Mouse (Mus musculus) adrenal gland, adult 8-10 months (tissue): ENCODE measurements around the gene Aff3. TPM values are rescaled to one million over a fixed set of nuclear protein-coding genes. Genes with fewer than 3 reads are reported as not detected.
A peak's percentile ranks its signal among the peaks of the same experiment; 100 is the strongest.

Source experiments
- DNase-seq: peaks from one replicate; pipeline ENCODE4 v3.0.0; 2022
- total RNA-seq, 4 experiments: library from RNA; stranded (reverse); gene quantifications; 2 replicates each; pipeline ENCODE4 v1.2.4; 2022

Gene Aff3
- total RNA-seq, 4 experiments from 2014 or later, result 3.0 to 5.3 (median 4.0) TPM

GRCm38 (mm10) chr1:38268246-38269042 is 396.3 kb downstream of the Aff3 start:
- DNase-seq, result no peak

- DNase-seq, result no peak
Measured at GRCm38 (mm10) chr1:38263251-38263650, 401.5 kb downstream of the Aff3 start.

DNA sequence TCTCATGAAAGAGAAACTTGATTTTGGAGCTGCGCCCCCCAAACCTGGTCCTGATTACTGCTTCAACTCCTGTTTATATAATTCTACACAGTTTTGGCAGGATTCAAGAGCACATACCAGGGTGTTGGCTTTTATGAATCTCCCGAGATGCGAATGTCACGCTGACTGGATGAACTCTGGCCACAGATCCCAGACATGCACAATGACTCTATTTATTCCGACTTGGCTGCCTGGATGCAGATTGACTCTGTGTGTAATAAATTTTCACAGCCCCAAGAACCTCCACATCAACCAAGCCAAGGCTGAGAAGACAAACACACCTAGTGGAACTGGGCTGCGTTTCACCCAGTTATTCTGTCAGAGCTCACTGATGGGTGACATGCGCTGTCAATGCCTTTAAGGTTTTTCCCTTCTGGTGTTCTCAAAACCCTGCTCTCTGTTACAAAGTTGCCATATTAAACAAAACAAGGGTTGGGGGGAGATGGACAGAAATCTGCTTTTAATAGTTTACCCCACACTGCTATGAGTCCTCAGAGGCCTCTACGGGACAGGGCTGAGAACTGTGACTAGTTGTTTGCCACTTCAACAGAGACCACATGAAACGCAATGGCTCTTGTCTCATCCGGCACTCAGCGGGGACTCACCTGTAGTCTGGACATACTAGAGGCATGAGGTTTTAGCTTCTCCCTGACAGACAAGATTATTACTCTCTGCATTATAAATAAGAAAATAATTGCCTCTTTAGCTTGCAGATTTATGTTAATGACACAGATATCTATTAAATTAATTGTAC is 402.2 kb downstream of the Aff3 start:
- DNase-seq, result no peak

GRCm38 (mm10) chr1:38261076-38261475 is 403.7 kb downstream of the Aff3 start:
- DNase-seq, result no peak

- DNase-seq, result no peak
Measured at GRCm38 (mm10) chr1:38259541-38260338, 405.0 kb downstream of the Aff3 start.

DNA sequence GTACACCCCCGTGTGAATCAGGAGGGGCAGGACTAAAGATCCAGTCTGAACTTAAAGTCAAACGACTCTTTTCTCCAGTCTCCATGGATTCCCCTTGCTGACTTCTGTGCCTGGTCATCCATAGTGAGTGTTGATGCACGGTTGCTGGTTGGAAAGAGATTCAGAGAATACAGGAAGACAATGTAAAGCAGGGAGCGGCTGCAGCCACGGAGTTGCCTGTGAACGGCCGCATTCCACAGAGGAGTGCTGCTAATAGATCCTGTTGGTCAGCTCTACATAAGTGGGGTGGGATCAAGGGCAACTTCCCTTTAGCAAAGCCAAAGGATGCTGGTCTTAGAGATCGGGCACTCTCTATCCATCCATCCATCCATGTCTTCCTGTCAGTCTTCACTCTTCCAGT is 410.3 kb downstream of the Aff3 start:
- no peak for DNase-seq

- DNase-seq, result no peak
Measured at GRCm38 (mm10) chr1:38252766-38253079, 412.0 kb downstream of the Aff3 start.

- no peak for DNase-seq
Measured at GRCm38 (mm10) chr1:38252031-38252765, 412.6 kb downstream of the Aff3 start.

GRCm38 (mm10) chr1:38251448-38251847 is 413.3 kb downstream of the Aff3 start:
- DNase-seq, result no peak

- no peak for DNase-seq
Measured at GRCm38 (mm10) chr1:38250246-38250645, 414.5 kb downstream of the Aff3 start.

- DNase-seq, result peak; percentile 14
Measured at GRCm38 (mm10) chr1:38249561-38249960, 415.2 kb downstream of the Aff3 start.

GRCm38 (mm10) chr1:38248027-38248426 is 416.7 kb downstream of the Aff3 start:
- peak; percentile 40 for DNase-seq

DNA sequence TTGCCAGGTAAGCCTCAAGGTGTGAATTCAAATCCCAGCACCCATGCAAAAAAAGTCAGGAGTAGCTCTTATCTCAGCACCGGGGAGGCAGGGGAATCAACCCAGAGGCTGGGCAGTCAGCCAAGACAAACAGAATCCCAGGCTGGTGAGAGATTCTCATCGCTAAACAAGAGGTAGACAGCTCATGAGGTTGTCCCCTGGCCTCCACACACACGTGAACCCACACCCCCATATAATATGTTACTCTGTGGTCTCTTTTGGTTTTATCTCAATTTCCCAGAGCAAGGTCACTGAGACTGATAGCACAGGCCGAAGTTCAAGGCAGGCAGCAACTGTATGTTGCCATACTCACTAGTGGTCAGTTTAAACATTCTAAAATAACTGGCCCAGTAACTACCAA is 422.2 kb downstream of the Aff3 start:
- DNase-seq, result peak; percentile 63

- DNase-seq, result peak; percentile 89
Measured at GRCm38 (mm10) chr1:38241801-38242200, 423.0 kb downstream of the Aff3 start.

GRCm38 (mm10) chr1:38241221-38241666 is 423.5 kb downstream of the Aff3 start:
- DNase-seq, result peak; percentile 23

GRCm38 (mm10) chr1:38240438-38241220 is 424.1 kb downstream of the Aff3 start:
- no peak for DNase-seq

DNA sequence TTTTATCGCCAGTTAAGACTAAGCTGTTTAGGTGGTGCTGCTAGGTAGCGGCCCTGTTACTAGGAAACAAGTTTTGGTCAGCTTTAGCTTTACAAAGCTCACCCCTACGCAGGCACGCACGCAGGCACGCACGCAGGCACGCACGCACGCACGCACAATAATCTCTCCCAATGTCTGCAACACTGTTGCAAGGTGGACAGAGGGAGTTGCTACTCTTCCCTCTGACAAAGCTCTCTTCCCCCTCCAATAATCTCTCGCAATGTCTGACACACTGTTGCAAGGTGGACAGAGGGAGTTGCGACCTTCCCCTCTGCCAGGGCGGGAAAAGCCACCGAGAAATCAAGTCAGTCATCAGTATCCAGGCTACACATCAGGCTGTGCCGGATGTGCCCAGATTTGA is 425.2 kb downstream of the Aff3 start:
- DNase-seq, result no peak

GRCm38 (mm10) chr1:38237831-38238230 is 426.9 kb downstream of the Aff3 start:
- no peak for DNase-seq

GRCm38 (mm10) chr1:38237027-38237787 is 427.5 kb downstream of the Aff3 start:
- DNase-seq, result no peak

GRCm38 (mm10) chr1:38233121-38233520 is 431.6 kb downstream of the Aff3 start:
- DNase-seq, result no peak

DNA sequence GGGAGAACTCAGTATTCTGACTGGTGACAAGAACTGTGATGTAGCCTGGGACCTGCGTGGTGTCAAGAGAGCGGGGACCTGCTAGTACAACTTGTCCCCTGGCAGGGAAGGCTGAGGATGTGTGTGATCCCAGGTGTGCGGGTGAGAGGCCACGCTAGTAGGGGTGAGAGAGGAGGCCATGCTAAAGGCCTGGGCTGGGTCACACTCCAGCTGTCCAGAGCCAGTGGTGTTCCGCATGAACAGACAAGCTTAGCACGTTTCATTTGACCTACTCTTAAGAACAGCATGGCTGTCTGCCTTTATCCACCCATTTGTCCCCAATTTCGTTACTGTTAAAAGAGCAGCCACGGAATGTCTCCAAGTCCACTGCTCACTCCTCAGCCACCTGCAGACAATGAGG is 434.7 kb downstream of the Aff3 start:
- no peak for DNase-seq
